Mouse (Mus musculus): Measurements from ENCODE around the gene Zfp644. TPM values are rescaled to one million over a fixed set of nuclear protein-coding genes. Genes with fewer than 3 reads are reported as not detected.

The Zfp644 gene
- polyA plus RNA-seq, 1 experiment from 2014 or later, result 36.3 TPM

GRCm38 (mm10) chr5:106676784-106677183, 20.3 kb downstream of the Zfp644 start:
- Histone ChIP-seq H3K9ac (ENCODE audit: low read depth, low read length) (no peak overlapping the region), H3K4me3 (ENCODE audit: low read length) (no peak overlapping the region), H3K9me3 (ENCODE audit: control insufficient read depth, low read length) (no peaks in the 10 kb centered on the region), H3K36me3 (ENCODE audit: control insufficient read depth, insufficient read depth, low read length) (no peaks in the 10 kb centered on the region), H3K4me1 (ENCODE audit: control insufficient read depth, insufficient read depth, low read length) (no peaks in the 10 kb centered on the region), H3K27me3 (replicated peaks; ENCODE audit: control insufficient read depth, insufficient read depth, low read length) (no peaks in the 10 kb centered on the region), H3K27ac (ENCODE audit: low read length) (no peak overlapping the region), H3K4me2 (ENCODE audit: low read depth, low read length) (no peak overlapping the region)
- no peak for ATAC-seq
- WGBS, result 82% methylated on average over 9 of the region's 9 CpGs

- Histone ChIP-seq H3K4me3 (ENCODE audit: low read length) (no peak overlapping the region), H3K27ac (ENCODE audit: low read length) (no peak overlapping the region), H3K9ac (ENCODE audit: low read depth, low read length) (no peak overlapping the region), H3K4me1 (ENCODE audit: control insufficient read depth, insufficient read depth, low read length) (no peaks in the 10 kb centered on the region), H3K4me2 (ENCODE audit: low read depth, low read length) (no peak overlapping the region), H3K9me3 (ENCODE audit: control insufficient read depth, low read length) (no peaks in the 10 kb centered on the region), H3K36me3 (ENCODE audit: control insufficient read depth, insufficient read depth, low read length) (no peaks in the 10 kb centered on the region; the same call in 1 of the 2 replicates), H3K27me3 (replicated peaks; ENCODE audit: control insufficient read depth, insufficient read depth, low read length) (no peaks in the 10 kb centered on the region)
- no peak for ATAC-seq
Observed at GRCm38 (mm10) chr5:106672597-106672996, 24.5 kb downstream of the Zfp644 start.

- Histone ChIP-seq H3K4me2 (ENCODE audit: low read depth, low read length) (no peak overlapping the region), H3K27ac (ENCODE audit: low read length) (no peak overlapping the region), H3K27me3 (replicated peaks; ENCODE audit: control insufficient read depth, insufficient read depth, low read length) (no peaks in the 10 kb centered on the region), H3K9ac (ENCODE audit: low read depth, low read length) (no peak overlapping the region), H3K4me3 (ENCODE audit: low read length) (no peak overlapping the region), H3K9me3 (ENCODE audit: control insufficient read depth, low read length) (no peaks in the 10 kb centered on the region), H3K36me3 (ENCODE audit: control insufficient read depth, insufficient read depth, low read length) (no peaks in the 10 kb centered on the region; the same call in 1 of the 2 replicates), H3K4me1 (ENCODE audit: control insufficient read depth, insufficient read depth, low read length) (no peaks in the 10 kb centered on the region)
- peak; percentile 64 for ATAC-seq
- 62% methylated on average over 3 of the region's 3 CpGs for WGBS
Observed at GRCm38 (mm10) chr5:106671893-106672292, 25.2 kb downstream of the Zfp644 start.

- no peaks in the 10 kb centered on the region for H3K27me3 ChIP-seq (replicated peaks; ENCODE audit: control insufficient read depth, insufficient read depth, low read length)
- H3K9ac ChIP-seq (ENCODE audit: low read depth, low read length), result no peak overlapping the region
- no peaks in the 10 kb centered on the region for H3K4me1 ChIP-seq (ENCODE audit: control insufficient read depth, insufficient read depth, low read length)
- peaks cover 5% of the 10 kb centered on the region; the same call in 1 of the 2 replicates for H3K36me3 ChIP-seq (ENCODE audit: control insufficient read depth, insufficient read depth, low read length)
- no peak for ATAC-seq
- WGBS, result 84% methylated on average over 4 of the region's 4 CpGs
- H3K4me2 ChIP-seq (ENCODE audit: low read depth, low read length), result no peak overlapping the region
- H3K9me3 ChIP-seq (ENCODE audit: control insufficient read depth, low read length), result no peaks in the 10 kb centered on the region
- H3K27ac ChIP-seq (ENCODE audit: low read length), result no peak overlapping the region
- H3K4me3 ChIP-seq (ENCODE audit: low read length), result no peak overlapping the region
Observed at GRCm38 (mm10) chr5:106664910-106665309, 32.2 kb downstream of the Zfp644 start.

GRCm38 (mm10) chr5:106660867-106661266, 36.2 kb downstream of the Zfp644 start:
- no peaks in the 10 kb centered on the region for H3K4me1 ChIP-seq (ENCODE audit: control insufficient read depth, insufficient read depth, low read length)
- no peak overlapping the region for H3K4me2 ChIP-seq (ENCODE audit: low read depth, low read length)
- WGBS, result 41% methylated on average over 1 of the region's 1 CpGs
- no peak overlapping the region for H3K27ac ChIP-seq (ENCODE audit: low read length)
- peaks cover 5% of the 10 kb centered on the region; the same call in 1 of the 2 replicates for H3K36me3 ChIP-seq (ENCODE audit: control insufficient read depth, insufficient read depth, low read length)
- no peak overlapping the region for H3K4me3 ChIP-seq (ENCODE audit: low read length)
- no peak overlapping the region for H3K9ac ChIP-seq (ENCODE audit: low read depth, low read length)
- H3K27me3 ChIP-seq (replicated peaks; ENCODE audit: control insufficient read depth, insufficient read depth, low read length), result no peaks in the 10 kb centered on the region
- ATAC-seq, result peak; percentile 60
- no peaks in the 10 kb centered on the region for H3K9me3 ChIP-seq (ENCODE audit: control insufficient read depth, low read length)

- H3K9me3 ChIP-seq (ENCODE audit: control insufficient read depth, low read length), result no peaks in the 10 kb centered on the region
- H3K4me1 ChIP-seq (ENCODE audit: control insufficient read depth, insufficient read depth, low read length), result no peaks in the 10 kb centered on the region
- H3K9ac ChIP-seq (ENCODE audit: low read depth, low read length), result no peak overlapping the region
- no peak for ATAC-seq
- no peak overlapping the region for H3K27ac ChIP-seq (ENCODE audit: low read length)
- H3K4me2 ChIP-seq (ENCODE audit: low read depth, low read length), result no peak overlapping the region
- no peaks in the 10 kb centered on the region for H3K27me3 ChIP-seq (replicated peaks; ENCODE audit: control insufficient read depth, insufficient read depth, low read length)
- WGBS, result 85% methylated on average over 3 of the region's 3 CpGs
- H3K36me3 ChIP-seq (ENCODE audit: control insufficient read depth, insufficient read depth, low read length), result peaks cover 4% of the 10 kb centered on the region; the same call in 1 of the 2 replicates
- no peak overlapping the region for H3K4me3 ChIP-seq (ENCODE audit: low read length)
Observed at GRCm38 (mm10) chr5:106652790-106653328, 44.2 kb downstream of the Zfp644 start.

GRCm38 (mm10) chr5:106652220-106652753, 44.8 kb downstream of the Zfp644 start:
- 86% methylated on average over 4 of the region's 4 CpGs for WGBS
- Histone ChIP-seq H3K9ac (ENCODE audit: low read depth, low read length) (no peak overlapping the region), H3K4me2 (ENCODE audit: low read depth, low read length) (no peak overlapping the region), H3K4me1 (ENCODE audit: control insufficient read depth, insufficient read depth, low read length) (no peaks in the 10 kb centered on the region), H3K9me3 (ENCODE audit: control insufficient read depth, low read length) (no peaks in the 10 kb centered on the region), H3K4me3 (ENCODE audit: low read length) (no peak overlapping the region), H3K27me3 (replicated peaks; ENCODE audit: control insufficient read depth, insufficient read depth, low read length) (no peaks in the 10 kb centered on the region), H3K27ac (ENCODE audit: low read length) (no peak overlapping the region), H3K36me3 (ENCODE audit: control insufficient read depth, insufficient read depth, low read length) (peaks cover 4% of the 10 kb centered on the region; the same call in 1 of the 2 replicates)
- peak; percentile 21; the same call in 1 of the 2 replicates for ATAC-seq

- no peaks in the 10 kb centered on the region for H3K4me1 ChIP-seq (ENCODE audit: control insufficient read depth, insufficient read depth, low read length)
- no peaks in the 10 kb centered on the region for H3K9me3 ChIP-seq (ENCODE audit: control insufficient read depth, low read length)
- peaks cover 3% of the 10 kb centered on the region; the same call in 1 of the 2 replicates for H3K36me3 ChIP-seq (ENCODE audit: control insufficient read depth, insufficient read depth, low read length)
- no peak overlapping the region for H3K27ac ChIP-seq (ENCODE audit: low read length)
- no peak overlapping the region for H3K9ac ChIP-seq (ENCODE audit: low read depth, low read length)
- H3K4me3 ChIP-seq (ENCODE audit: low read length), result no peak overlapping the region
- no peak overlapping the region for H3K4me2 ChIP-seq (ENCODE audit: low read depth, low read length)
- no peak for ATAC-seq
- H3K27me3 ChIP-seq (replicated peaks; ENCODE audit: control insufficient read depth, insufficient read depth, low read length), result no peaks in the 10 kb centered on the region
Observed at GRCm38 (mm10) chr5:106649995-106650394, 47.1 kb downstream of the Zfp644 start.

GRCm38 (mm10) chr5:106649441-106649840, 47.6 kb downstream of the Zfp644 start:
- Histone ChIP-seq H3K4me2 (ENCODE audit: low read depth, low read length) (no peak overlapping the region), H3K4me1 (ENCODE audit: control insufficient read depth, insufficient read depth, low read length) (no peaks in the 10 kb centered on the region), H3K4me3 (ENCODE audit: low read length) (no peak overlapping the region), H3K27me3 (replicated peaks; ENCODE audit: control insufficient read depth, insufficient read depth, low read length) (no peaks in the 10 kb centered on the region), H3K36me3 (ENCODE audit: control insufficient read depth, insufficient read depth, low read length) (no peaks in the 10 kb centered on the region; the same call in 1 of the 2 replicates), H3K27ac (ENCODE audit: low read length) (no peak overlapping the region), H3K9ac (ENCODE audit: low read depth, low read length) (no peak overlapping the region), H3K9me3 (ENCODE audit: control insufficient read depth, low read length) (no peaks in the 10 kb centered on the region)
- no peak for ATAC-seq

- WGBS, result 85% methylated on average over 4 of the region's 4 CpGs
- Histone ChIP-seq H3K27me3 (replicated peaks; ENCODE audit: control insufficient read depth, insufficient read depth, low read length) (no peaks in the 10 kb centered on the region), H3K4me1 (ENCODE audit: control insufficient read depth, insufficient read depth, low read length) (no peaks in the 10 kb centered on the region), H3K9ac (ENCODE audit: low read depth, low read length) (no peak overlapping the region), H3K9me3 (ENCODE audit: control insufficient read depth, low read length) (no peaks in the 10 kb centered on the region), H3K36me3 (ENCODE audit: control insufficient read depth, insufficient read depth, low read length) (no peaks in the 10 kb centered on the region; the same call in 1 of the 2 replicates), H3K4me2 (ENCODE audit: low read depth, low read length) (no peak overlapping the region), H3K27ac (ENCODE audit: low read length) (no peak overlapping the region), H3K4me3 (ENCODE audit: low read length) (no peak overlapping the region)
- no peak for ATAC-seq
Observed at GRCm38 (mm10) chr5:106643434-106643833, 53.7 kb downstream of the Zfp644 start.
